Mouse (Mus musculus): Measurements from ENCODE around the gene Ino80e. TPM values are rescaled to one million over a fixed set of nuclear protein-coding genes. Genes with fewer than 3 reads are reported as not detected.

Gene Ino80e
- polyA plus RNA-seq, 1 experiment from 2014 or later = 64.8 TPM

DNA sequence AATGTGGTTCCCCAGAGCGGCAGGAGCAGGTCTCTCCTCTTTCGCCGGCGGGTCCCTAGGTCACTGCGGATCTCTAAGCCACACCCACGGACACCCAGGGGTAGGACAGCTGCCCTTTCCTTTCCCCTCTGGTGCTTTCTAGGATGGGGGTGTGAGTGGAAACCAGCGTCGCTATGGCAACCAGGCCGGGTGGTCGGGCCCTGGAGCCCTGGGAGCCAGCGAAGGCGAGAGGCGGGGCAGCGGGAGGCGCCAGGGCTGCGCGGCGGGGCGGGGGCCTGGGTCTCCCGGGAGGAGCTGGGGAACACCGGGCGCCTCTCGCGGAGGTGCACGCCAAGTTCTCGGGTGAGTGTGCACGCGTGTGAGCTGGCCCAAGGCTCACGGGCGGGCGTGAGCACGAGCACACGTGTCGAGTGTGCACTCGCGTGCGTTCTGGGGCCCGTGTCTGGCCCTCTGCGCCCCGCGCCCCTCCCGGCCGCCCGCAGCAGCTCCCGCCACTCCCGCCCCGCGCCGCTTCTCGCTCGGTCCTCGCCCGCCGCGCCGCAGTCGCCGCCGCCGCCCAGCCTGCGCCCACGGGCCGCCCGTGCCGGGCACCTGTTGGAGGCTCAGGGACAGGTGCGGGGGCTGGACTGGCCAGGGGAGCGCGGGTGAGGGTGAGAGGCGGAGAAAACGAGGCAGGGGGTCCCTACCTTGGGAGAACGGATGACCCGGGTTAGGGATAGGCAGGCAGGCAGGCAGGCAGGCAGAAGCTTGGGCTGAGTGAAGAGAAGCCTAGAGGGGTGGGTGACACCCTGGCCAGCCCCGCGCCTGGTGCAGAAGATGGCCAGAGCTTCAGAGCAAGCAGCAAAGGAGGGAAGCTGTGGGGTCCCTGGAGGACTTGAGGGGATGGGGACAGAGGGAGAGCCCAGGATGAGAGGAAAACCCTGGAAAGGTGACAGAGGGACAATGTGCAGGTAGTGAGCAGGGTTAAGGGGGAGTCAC is 14.5 kb downstream of the Ino80e start:
- no peaks in the 10 kb centered on the region for H3K9me3 ChIP-seq (replicated peaks; ENCODE audit: control insufficient read depth, low read length)
- WGBS = under 1% methylated on average over 65 of the region's 74 CpGs
- H3K9ac ChIP-seq (ENCODE audit: low read length) = peak overlapping the region; percentile 71
- H3K27ac ChIP-seq (ENCODE audit: low read length) = no peak overlapping the region
- H3K36me3 ChIP-seq (ENCODE audit: control insufficient read depth, insufficient read depth, low read length) = no peaks in the 10 kb centered on the region; the same call in 1 of the 2 replicates
- H3K27me3 ChIP-seq (ENCODE audit: control insufficient read depth, insufficient read depth, low read length) = peaks cover 23% of the 10 kb centered on the region
- H3K4me3 ChIP-seq (replicated peaks; ENCODE audit: low read length) = peak overlapping the region; percentile 54
- peak; percentile 27; the same call in 1 of the 2 replicates for ATAC-seq (ENCODE audit: insufficient read depth, low FRiP score)
- peak overlapping the region; percentile 98 for H3K4me2 ChIP-seq (ENCODE audit: low read depth, low read length)
- H3K4me1 ChIP-seq (ENCODE audit: control insufficient read depth, insufficient read depth, low read length) = peaks cover 9% of the 10 kb centered on the region; the same call in 1 of the 2 replicates

- H3K27me3 ChIP-seq (ENCODE audit: control insufficient read depth, insufficient read depth, low read length) = peaks cover 23% of the 10 kb centered on the region
- no peak for ATAC-seq (ENCODE audit: insufficient read depth, low FRiP score)
- 38% methylated on average over 4 of the region's 4 CpGs for WGBS
- peak within 1 kb of the TSS; percentile 71 for H3K9ac ChIP-seq (ENCODE audit: low read length)
- peaks cover 9% of the 10 kb centered on the region; the same call in 1 of the 2 replicates for H3K4me1 ChIP-seq (ENCODE audit: control insufficient read depth, insufficient read depth, low read length)
- no peaks in the 10 kb centered on the region; the same call in 1 of the 2 replicates for H3K36me3 ChIP-seq (ENCODE audit: control insufficient read depth, insufficient read depth, low read length)
- no peaks in the 10 kb centered on the region for H3K9me3 ChIP-seq (replicated peaks; ENCODE audit: control insufficient read depth, low read length)
- peak within 1 kb of the TSS; percentile 98 for H3K4me2 ChIP-seq (ENCODE audit: low read depth, low read length)
- H3K27ac ChIP-seq (ENCODE audit: low read length) = no peak within 1 kb of the TSS
- peak within 1 kb of the TSS; percentile 54 for H3K4me3 ChIP-seq (replicated peaks; ENCODE audit: low read length)
Measured at GRCm38 (mm10) chr7:126847116-126847420, 15.1 kb downstream of the Ino80e start, which contains the start of gene Doc2a. Gene Doc2a (plus strand): TSS chr7:126847416.

- Histone ChIP-seq H3K4me3 (replicated peaks; ENCODE audit: low read length) (no peak overlapping the region), H3K27ac (ENCODE audit: low read length) (no peak overlapping the region), H3K9ac (ENCODE audit: low read length) (no peak overlapping the region), H3K27me3 (ENCODE audit: control insufficient read depth, insufficient read depth, low read length) (peaks cover 23% of the 10 kb centered on the region), H3K4me1 (ENCODE audit: control insufficient read depth, insufficient read depth, low read length) (peaks cover 9% of the 10 kb centered on the region; the same call in 1 of the 2 replicates), H3K9me3 (replicated peaks; ENCODE audit: control insufficient read depth, low read length) (no peaks in the 10 kb centered on the region), H3K4me2 (ENCODE audit: low read depth, low read length) (no peak overlapping the region), H3K36me3 (ENCODE audit: control insufficient read depth, insufficient read depth, low read length) (no peaks in the 10 kb centered on the region)
- 88% methylated on average over 2 of the region's 2 CpGs for WGBS
- ATAC-seq (ENCODE audit: insufficient read depth, low FRiP score) = no peak
Measured at GRCm38 (mm10) chr7:126845516-126845915, 16.7 kb downstream of the Ino80e start.

- Histone ChIP-seq H3K36me3 (ENCODE audit: control insufficient read depth, insufficient read depth, low read length) (no peaks in the 10 kb centered on the region), H3K27me3 (ENCODE audit: control insufficient read depth, insufficient read depth, low read length) (peaks cover 9% of the 10 kb centered on the region), H3K4me2 (ENCODE audit: low read depth, low read length) (no peak overlapping the region), H3K4me3 (replicated peaks; ENCODE audit: low read length) (no peak overlapping the region), H3K9me3 (replicated peaks; ENCODE audit: control insufficient read depth, low read length) (no peaks in the 10 kb centered on the region), H3K27ac (ENCODE audit: low read length) (no peak overlapping the region), H3K9ac (ENCODE audit: low read length) (no peak overlapping the region), H3K4me1 (ENCODE audit: control insufficient read depth, insufficient read depth, low read length) (peaks cover 9% of the 10 kb centered on the region; the same call in 1 of the 2 replicates)
- WGBS = 73% methylated on average over 9 of the region's 9 CpGs
- no peak for ATAC-seq (ENCODE audit: insufficient read depth, low FRiP score)
Measured at GRCm38 (mm10) chr7:126843276-126843675, 18.9 kb downstream of the Ino80e start.

DNA sequence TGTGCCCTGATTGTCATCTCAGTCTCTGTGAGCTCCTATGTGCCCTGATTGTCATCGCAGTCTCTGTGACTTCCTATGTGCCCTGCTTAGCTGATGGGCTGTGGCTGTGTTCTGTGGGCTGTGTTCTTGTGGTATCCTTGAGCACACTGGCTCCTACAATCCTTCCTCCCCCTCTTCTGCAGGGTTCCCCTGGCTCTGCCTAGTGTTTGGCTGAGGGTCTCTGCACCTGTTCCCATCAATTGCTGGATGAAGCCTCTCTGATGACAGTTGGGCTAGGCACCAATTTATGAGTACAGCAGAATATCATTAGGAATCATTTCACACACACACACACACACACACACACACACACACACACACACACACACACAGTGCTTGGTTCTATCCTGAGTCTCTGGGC is 28.9 kb downstream of the Ino80e start:
- Histone ChIP-seq H3K27me3 (ENCODE audit: control insufficient read depth, insufficient read depth, low read length) (no peaks in the 10 kb centered on the region), H3K9ac (ENCODE audit: low read length) (no peak overlapping the region), H3K4me2 (ENCODE audit: low read depth, low read length) (no peak overlapping the region), H3K36me3 (ENCODE audit: control insufficient read depth, insufficient read depth, low read length) (no peaks in the 10 kb centered on the region), H3K4me1 (ENCODE audit: control insufficient read depth, insufficient read depth, low read length) (no peaks in the 10 kb centered on the region), H3K4me3 (replicated peaks; ENCODE audit: low read length) (no peak overlapping the region), H3K27ac (ENCODE audit: low read length) (no peak overlapping the region), H3K9me3 (replicated peaks; ENCODE audit: control insufficient read depth, low read length) (no peaks in the 10 kb centered on the region)
- ATAC-seq (ENCODE audit: insufficient read depth, low FRiP score) = no peak
- 81% methylated on average over 1 of the region's 1 CpGs for WGBS

- Histone ChIP-seq H3K4me1 (ENCODE audit: control insufficient read depth, insufficient read depth, low read length) (no peaks in the 10 kb centered on the region), H3K4me3 (replicated peaks; ENCODE audit: low read length) (peak overlapping the region; percentile 33), H3K36me3 (ENCODE audit: control insufficient read depth, insufficient read depth, low read length) (no peaks in the 10 kb centered on the region), H3K27ac (ENCODE audit: low read length) (no peak overlapping the region), H3K9ac (ENCODE audit: low read length) (no peak overlapping the region), H3K27me3 (ENCODE audit: control insufficient read depth, insufficient read depth, low read length) (no peaks in the 10 kb centered on the region), H3K9me3 (replicated peaks; ENCODE audit: control insufficient read depth, low read length) (no peaks in the 10 kb centered on the region), H3K4me2 (ENCODE audit: low read depth, low read length) (peak overlapping the region; percentile 55)
- peak; percentile 77 for ATAC-seq (ENCODE audit: insufficient read depth, low FRiP score)
- 2% methylated on average over 21 of the region's 21 CpGs for WGBS
Measured at GRCm38 (mm10) chr7:126832036-126832598, 30.1 kb downstream of the Ino80e start.

DNA sequence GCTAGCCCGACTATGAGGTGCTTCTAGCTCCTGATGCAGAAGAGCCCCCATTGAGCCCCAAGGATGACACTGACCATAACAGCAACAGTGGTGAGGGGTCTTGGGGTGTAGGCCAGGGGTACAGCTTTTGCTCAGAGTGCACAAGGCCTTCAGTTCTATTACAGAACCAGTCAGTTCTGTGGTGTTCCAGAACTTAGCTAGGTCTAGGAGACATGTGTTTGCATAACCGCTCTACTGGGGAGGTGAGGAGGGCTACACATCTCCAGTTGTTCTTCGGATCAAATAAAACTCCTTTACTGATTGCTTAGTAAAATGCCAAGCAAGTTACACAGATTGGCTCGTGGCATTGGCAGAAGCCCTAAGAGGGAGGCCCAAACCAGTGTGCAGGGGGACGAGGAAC is 30.6 kb downstream of the Ino80e start, which contains the start of gene 4930451I11Rik:
4930451I11Rik (minus strand) TSS at position 101 of the 400 bp plus-strand sequence.
- WGBS = 60% methylated on average over 5 of the region's 5 CpGs
- peak within 1 kb of the TSS; percentile 33 for H3K4me3 ChIP-seq (replicated peaks; ENCODE audit: low read length)
- no peak within 1 kb of the TSS for H3K9ac ChIP-seq (ENCODE audit: low read length)
- peak within 1 kb of the TSS; percentile 55 for H3K4me2 ChIP-seq (ENCODE audit: low read depth, low read length)
- H3K27me3 ChIP-seq (ENCODE audit: control insufficient read depth, insufficient read depth, low read length) = no peaks in the 10 kb centered on the region
- no peaks in the 10 kb centered on the region for H3K4me1 ChIP-seq (ENCODE audit: control insufficient read depth, insufficient read depth, low read length)
- no peaks in the 10 kb centered on the region for H3K9me3 ChIP-seq (replicated peaks; ENCODE audit: control insufficient read depth, low read length)
- no peak for ATAC-seq (ENCODE audit: insufficient read depth, low FRiP score)
- no peak within 1 kb of the TSS for H3K27ac ChIP-seq (ENCODE audit: low read length)
- no peaks in the 10 kb centered on the region for H3K36me3 ChIP-seq (ENCODE audit: control insufficient read depth, insufficient read depth, low read length)

- Histone ChIP-seq H3K9me3 (replicated peaks; ENCODE audit: control insufficient read depth, low read length) (no peaks in the 10 kb centered on the region), H3K27me3 (ENCODE audit: control insufficient read depth, insufficient read depth, low read length) (peaks cover 22% of the 10 kb centered on the region), H3K27ac (ENCODE audit: low read length) (no peak overlapping the region), H3K9ac (ENCODE audit: low read length) (no peak overlapping the region), H3K4me2 (ENCODE audit: low read depth, low read length) (no peak overlapping the region), H3K4me1 (ENCODE audit: control insufficient read depth, insufficient read depth, low read length) (0 out of 2 replicates have a peak, but pooled peaks cover 3% of the 10 kb centered on the region), H3K36me3 (ENCODE audit: control insufficient read depth, insufficient read depth, low read length) (no peaks in the 10 kb centered on the region), H3K4me3 (replicated peaks; ENCODE audit: low read length) (no peak overlapping the region)
- WGBS = 65% methylated on average over 5 of the region's 5 CpGs
- no peak for ATAC-seq (ENCODE audit: insufficient read depth, low FRiP score)
Measured at GRCm38 (mm10) chr7:126825952-126826351, 36.2 kb downstream of the Ino80e start.

DNA sequence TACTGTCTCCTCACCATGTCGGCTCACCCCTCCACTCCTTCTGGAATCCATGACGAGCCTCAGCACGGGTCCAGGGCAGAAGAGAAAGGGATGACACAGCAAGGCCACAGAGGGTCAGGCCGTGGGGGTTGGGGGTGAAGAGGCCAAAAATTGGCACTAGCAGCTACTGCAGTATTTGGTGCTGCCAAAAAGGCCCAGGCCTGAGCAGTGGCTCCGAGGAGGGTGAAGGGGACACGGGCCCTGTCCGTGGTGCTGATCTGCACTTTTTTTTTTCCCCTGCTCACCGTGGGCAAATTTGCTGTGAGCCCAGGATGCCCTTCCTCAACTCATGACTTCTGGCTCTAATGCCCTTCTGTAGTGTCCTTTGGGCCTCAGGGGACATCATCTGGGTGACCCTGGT is 36.8 kb downstream of the Ino80e start:
- Histone ChIP-seq H3K36me3 (ENCODE audit: control insufficient read depth, insufficient read depth, low read length) (no peaks in the 10 kb centered on the region), H3K4me2 (ENCODE audit: low read depth, low read length) (no peak overlapping the region), H3K4me1 (ENCODE audit: control insufficient read depth, insufficient read depth, low read length) (0 out of 2 replicates have a peak, but pooled peaks cover 3% of the 10 kb centered on the region), H3K9ac (ENCODE audit: low read length) (no peak overlapping the region), H3K9me3 (replicated peaks; ENCODE audit: control insufficient read depth, low read length) (no peaks in the 10 kb centered on the region), H3K27ac (ENCODE audit: low read length) (no peak overlapping the region), H3K27me3 (ENCODE audit: control insufficient read depth, insufficient read depth, low read length) (peaks cover 22% of the 10 kb centered on the region), H3K4me3 (replicated peaks; ENCODE audit: low read length) (no peak overlapping the region)
- ATAC-seq (ENCODE audit: insufficient read depth, low FRiP score) = no peak
- 19% methylated on average over 8 of the region's 8 CpGs for WGBS
